Mouse (Mus musculus): ENCODE results near the gene Fev.

DNA sequence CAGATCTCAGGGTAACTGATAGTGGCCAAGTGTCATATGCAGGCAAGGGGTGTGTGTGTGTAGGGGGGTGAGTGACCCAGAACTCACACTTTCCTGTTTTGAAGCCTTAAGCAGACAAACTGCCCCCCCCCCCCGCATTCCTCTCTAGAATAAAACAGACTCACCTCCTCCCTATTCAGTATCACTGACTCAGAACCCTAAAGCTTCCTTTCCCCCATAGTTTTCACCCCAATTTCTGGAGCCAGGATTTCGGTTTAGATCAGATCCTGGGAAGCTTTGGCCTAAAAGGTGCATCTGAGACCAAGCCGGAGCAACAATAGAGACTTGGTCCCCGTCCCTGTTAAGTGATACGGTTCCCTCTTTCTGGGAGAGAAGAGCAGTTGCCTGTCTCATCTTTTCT is 1.8 kb downstream of the Fev start:
- TF ChIP-seq CTCF (IDR thresholded peaks at IDR 0.05; ENCODE audit: low read depth, low read length) (no peak), POLR2A (IDR thresholded peaks at IDR 0.05; ENCODE audit: extremely low read depth, insufficient read depth, low read length) (no peak)
